Mouse (Mus musculus) neural tube, embryonic 12.5 days (tissue): ENCODE measurements at regions not wholly inside any gene's neighbourhood (a gene's known extent, or its start where the extent isn't known, plus 50 kb on each side); places are given as distances from the start of the nearest gene placed in this dataset.

Source experiments
- ATAC-seq: fragments of 200-750 bp; cut with Nextera tagmentation; 2 replicates; pipeline ENCODE4 v1.8.0; 2017; ENCODE audit warnings: low read depth, mild to moderate bottlenecking, moderate TSS enrichment, moderate library complexity; ENCODE audit not compliant: low FRiP score
- H3K27ac ChIP-seq: fragments of 300-500 bp; sonication (generic); 2 replicates; pipeline ENCODE4 v1.5.1; 2016
- H3K27me3 ChIP-seq: fragments of 300-500 bp; sonication (generic); replicated peaks from 2 replicates; pipeline ENCODE4 v1.6.1; 2016; ENCODE audit warnings: mild to moderate bottlenecking
- H3K36me3 ChIP-seq: fragments of 300-500 bp; sonication (generic); 2 replicates; pipeline ENCODE4 v1.6.1; 2016; ENCODE audit warnings: mild to moderate bottlenecking
- H3K4me1 ChIP-seq: fragments of 300-500 bp; sonication (generic); 2 replicates; pipeline ENCODE4 v1.6.1; 2016
- H3K4me2 ChIP-seq: fragments of 300-500 bp; sonication (generic); replicated peaks from 2 replicates; pipeline ENCODE4 v1.6.1; 2016; ENCODE audit warnings: mild to moderate bottlenecking
- H3K4me3 ChIP-seq: fragments of 300-500 bp; sonication (generic); 2 replicates; pipeline ENCODE4 v1.5.1; 2016
- H3K9ac ChIP-seq: fragments of 300-500 bp; sonication (generic); 2 replicates; pipeline ENCODE4 v1.6.1; 2016; ENCODE audit warnings: mild to moderate bottlenecking
- H3K9me3 ChIP-seq: fragments of 300-500 bp; sonication (generic); 2 replicates; pipeline ENCODE4 v1.6.1; 2016; ENCODE audit warnings: mild to moderate bottlenecking
- WGBS: fragments of 180-500 bp; shearing (Covaris S2); methylation state at CpG from one replicate; pipeline ENCODE4 v1.1.7; 2016; 5-methylcytosine and 5-hydroxymethylcytosine counted together

- Histone ChIP-seq H3K27me3 (no peaks in the 10 kb centered on the region), H3K4me2 (no peak overlapping the region), H3K4me1 (no peaks in the 10 kb centered on the region), H3K36me3 (no peaks in the 10 kb centered on the region), H3K4me3 (no peak overlapping the region), H3K9ac (no peak overlapping the region), H3K27ac (no peak overlapping the region), H3K9me3 (no peaks in the 10 kb centered on the region)
- WGBS, result 87% methylated on average over 6 of the region's 6 CpGs
- ATAC-seq, result no peak
Observed at GRCm38 (mm10) chr10:91889864-91890263, 708.7 kb upstream of the Tmpo start.

- H3K9me3 ChIP-seq, result no peaks in the 10 kb centered on the region
- no peak overlapping the region for H3K4me2 ChIP-seq
- no peaks in the 10 kb centered on the region for H3K36me3 ChIP-seq
- H3K4me1 ChIP-seq, result no peaks in the 10 kb centered on the region
- no peak overlapping the region for H3K27ac ChIP-seq
- no peak overlapping the region for H3K4me3 ChIP-seq
- H3K27me3 ChIP-seq, result no peaks in the 10 kb centered on the region
- no peak overlapping the region for H3K9ac ChIP-seq
- ATAC-seq, result no peak
- 86% methylated on average over 4 of the region's 4 CpGs for WGBS
Observed at GRCm38 (mm10) chr10:91888537-91888936, 707.4 kb upstream of the Tmpo start.

DNA sequence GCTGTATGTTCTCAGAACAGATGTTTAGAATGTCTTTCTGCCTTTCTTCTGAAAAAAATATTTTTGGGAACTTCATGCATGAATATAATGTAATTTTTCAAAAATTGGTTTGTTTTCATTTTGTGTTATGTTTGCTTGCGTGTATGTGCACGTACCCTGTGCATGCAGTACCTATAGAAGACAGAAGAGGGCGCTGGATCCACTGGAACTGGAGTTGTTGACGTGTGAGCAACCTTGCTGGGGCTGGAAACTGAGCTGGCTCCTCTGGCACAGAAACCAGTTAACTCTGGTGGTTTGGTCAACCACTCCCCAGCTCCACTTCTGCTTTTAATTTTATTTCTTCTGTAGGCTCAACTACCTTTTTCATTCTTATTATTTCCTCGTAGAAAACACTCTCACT is 702.0 kb upstream of the Tmpo start:
- Histone ChIP-seq H3K27me3 (no peaks in the 10 kb centered on the region), H3K4me2 (no peak overlapping the region), H3K9ac (no peak overlapping the region), H3K36me3 (no peaks in the 10 kb centered on the region), H3K27ac (no peak overlapping the region), H3K4me1 (no peaks in the 10 kb centered on the region), H3K9me3 (no peaks in the 10 kb centered on the region), H3K4me3 (no peak overlapping the region)
- no peak for ATAC-seq
- 69% methylated on average over 5 of the region's 5 CpGs for WGBS

GRCm38 (mm10) chr10:91882481-91882880 is 701.4 kb upstream of the Tmpo start:
- no peak for ATAC-seq
- no peak overlapping the region for H3K27ac ChIP-seq
- no peaks in the 10 kb centered on the region for H3K36me3 ChIP-seq
- H3K4me1 ChIP-seq, result no peaks in the 10 kb centered on the region
- no peaks in the 10 kb centered on the region for H3K9me3 ChIP-seq
- no peaks in the 10 kb centered on the region for H3K27me3 ChIP-seq
- H3K9ac ChIP-seq, result no peak overlapping the region
- no peak overlapping the region for H3K4me3 ChIP-seq
- no peak overlapping the region for H3K4me2 ChIP-seq
- 87% methylated on average over 4 of the region's 4 CpGs for WGBS

GRCm38 (mm10) chr10:91881521-91882228 is 700.6 kb upstream of the Tmpo start:
- Histone ChIP-seq H3K36me3 (no peaks in the 10 kb centered on the region), H3K4me3 (no peak overlapping the region), H3K4me2 (no peak overlapping the region), H3K9ac (no peak overlapping the region), H3K27me3 (no peaks in the 10 kb centered on the region), H3K4me1 (no peaks in the 10 kb centered on the region), H3K9me3 (no peaks in the 10 kb centered on the region), H3K27ac (no peak overlapping the region)
- 37% methylated on average over 9 of the region's 9 CpGs for WGBS
- ATAC-seq, result no peak

DNA sequence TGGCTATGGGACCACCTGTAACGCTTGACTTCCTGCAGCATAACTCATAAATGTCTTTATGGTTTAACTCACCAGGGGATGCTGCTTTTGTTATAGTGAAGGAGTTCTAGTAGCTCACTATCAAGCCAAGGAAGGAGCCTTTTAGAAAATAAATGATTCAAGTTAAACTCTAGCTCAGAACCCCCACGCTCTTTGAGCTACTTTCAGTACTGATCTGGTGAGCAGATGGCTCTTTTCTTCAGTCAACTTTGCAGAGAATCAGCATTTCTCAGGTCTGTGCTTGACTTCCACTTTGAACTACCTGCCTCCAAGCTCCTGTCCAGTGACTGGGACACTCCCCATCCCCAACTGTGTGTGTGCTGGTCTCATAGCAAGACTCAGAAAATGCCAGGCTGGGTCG is 694.3 kb upstream of the Tmpo start:
- 81% methylated on average over 3 of the region's 3 CpGs for WGBS
- no peaks in the 10 kb centered on the region for H3K36me3 ChIP-seq
- H3K4me1 ChIP-seq, result no peaks in the 10 kb centered on the region
- no peak overlapping the region for H3K4me2 ChIP-seq
- no peaks in the 10 kb centered on the region for H3K27me3 ChIP-seq
- no peak overlapping the region for H3K4me3 ChIP-seq
- no peak overlapping the region for H3K27ac ChIP-seq
- H3K9ac ChIP-seq, result no peak overlapping the region
- ATAC-seq, result no peak
- no peaks in the 10 kb centered on the region for H3K9me3 ChIP-seq

- no peaks in the 10 kb centered on the region for H3K27me3 ChIP-seq
- H3K27ac ChIP-seq, result no peak overlapping the region
- no peak overlapping the region for H3K4me2 ChIP-seq
- 88% methylated on average over 4 of the region's 4 CpGs for WGBS
- no peaks in the 10 kb centered on the region for H3K9me3 ChIP-seq
- no peaks in the 10 kb centered on the region for H3K4me1 ChIP-seq
- no peak for ATAC-seq
- H3K4me3 ChIP-seq, result no peak overlapping the region
- no peak overlapping the region for H3K9ac ChIP-seq
- no peaks in the 10 kb centered on the region for H3K36me3 ChIP-seq
Observed at GRCm38 (mm10) chr10:91871244-91871643, 690.1 kb upstream of the Tmpo start.

- Histone ChIP-seq H3K27me3 (no peaks in the 10 kb centered on the region), H3K4me3 (no peak overlapping the region), H3K9ac (no peak overlapping the region), H3K27ac (no peak overlapping the region), H3K9me3 (no peaks in the 10 kb centered on the region), H3K36me3 (no peaks in the 10 kb centered on the region), H3K4me1 (no peaks in the 10 kb centered on the region), H3K4me2 (no peak overlapping the region)
- WGBS, result 22% methylated on average over 6 of the region's 6 CpGs
- ATAC-seq, result no peak
Observed at GRCm38 (mm10) chr10:91858711-91859595, 677.8 kb upstream of the Tmpo start.

GRCm38 (mm10) chr10:91827074-91827473 is 646.0 kb upstream of the Tmpo start:
- WGBS, result 47% methylated on average over 3 of the region's 3 CpGs

GRCm38 (mm10) chr10:91823499-91823898 is 642.4 kb upstream of the Tmpo start:
- Histone ChIP-seq H3K4me2 (no peak overlapping the region), H3K4me3 (no peak overlapping the region), H3K27ac (no peak overlapping the region), H3K27me3 (no peaks in the 10 kb centered on the region), H3K4me1 (no peaks in the 10 kb centered on the region), H3K9me3 (no peaks in the 10 kb centered on the region), H3K9ac (no peak overlapping the region), H3K36me3 (no peaks in the 10 kb centered on the region)
- no peak for ATAC-seq
- WGBS, result 92% methylated on average over 5 of the region's 5 CpGs

More at GRCm38 (mm10) chr10:91827074-91827473, 646.0 kb upstream of the Tmpo start:
- Histone ChIP-seq H3K27ac (no peak overlapping the region), H3K4me2 (no peak overlapping the region), H3K9ac (no peak overlapping the region), H3K36me3 (no peaks in the 10 kb centered on the region), H3K4me3 (no peak overlapping the region), H3K27me3 (no peaks in the 10 kb centered on the region), H3K9me3 (no peaks in the 10 kb centered on the region), H3K4me1 (no peaks in the 10 kb centered on the region)
- ATAC-seq, result no peak

DNA sequence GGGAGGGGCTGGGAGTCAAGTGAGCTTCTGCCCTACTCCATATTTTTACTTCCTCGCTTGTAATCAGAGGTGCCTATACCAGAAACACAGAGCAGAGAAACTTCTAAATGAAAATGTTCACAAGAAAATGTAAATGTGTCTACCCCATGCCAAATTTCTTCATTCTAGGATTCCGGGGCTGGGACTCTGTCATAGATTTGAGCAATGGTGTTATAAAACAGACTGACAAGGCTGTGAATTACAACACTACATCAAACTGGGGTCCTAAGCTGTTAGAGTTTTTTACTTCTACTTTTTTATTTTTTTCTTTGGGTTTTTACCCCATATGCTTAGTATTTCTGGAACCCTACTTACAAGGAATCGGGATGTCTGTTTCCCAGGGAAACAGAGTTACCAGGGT is 623.8 kb upstream of the Tmpo start:
- WGBS, result 86% methylated on average over 3 of the region's 3 CpGs
- no peak overlapping the region for H3K4me3 ChIP-seq
- no peaks in the 10 kb centered on the region for H3K4me1 ChIP-seq
- H3K9me3 ChIP-seq, result no peaks in the 10 kb centered on the region
- no peak for ATAC-seq
- H3K4me2 ChIP-seq, result no peak overlapping the region
- H3K36me3 ChIP-seq, result no peaks in the 10 kb centered on the region
- H3K27me3 ChIP-seq, result no peaks in the 10 kb centered on the region
- H3K27ac ChIP-seq, result no peak overlapping the region
- H3K9ac ChIP-seq, result no peak overlapping the region
